Mouse (Mus musculus) small intestine, adult 2 months (tissue): ENCODE data around the gene Rassf3.

Source experiments
- CTCF ChIP-seq: fragments of 200-500 bp; IDR thresholded peaks from 2 replicates; pipeline ENCODE4 v1.5.1; 2012; ENCODE audit warnings: low read depth, mild to moderate bottlenecking, control low read depth, inconsistent platforms, low read length, moderate library complexity, mixed read lengths; ENCODE audit not compliant: insufficient replicate concordance, insufficient read length; ENCODE audit errors: extremely low read depth
- POLR2A ChIP-seq: fragments of 200-500 bp; IDR thresholded peaks from 2 replicates; pipeline ENCODE4 v1.6.1; 2012; ENCODE audit warnings: low read depth, mild to moderate bottlenecking, control low read depth, inconsistent platforms, low read length, moderate library complexity

DNA sequence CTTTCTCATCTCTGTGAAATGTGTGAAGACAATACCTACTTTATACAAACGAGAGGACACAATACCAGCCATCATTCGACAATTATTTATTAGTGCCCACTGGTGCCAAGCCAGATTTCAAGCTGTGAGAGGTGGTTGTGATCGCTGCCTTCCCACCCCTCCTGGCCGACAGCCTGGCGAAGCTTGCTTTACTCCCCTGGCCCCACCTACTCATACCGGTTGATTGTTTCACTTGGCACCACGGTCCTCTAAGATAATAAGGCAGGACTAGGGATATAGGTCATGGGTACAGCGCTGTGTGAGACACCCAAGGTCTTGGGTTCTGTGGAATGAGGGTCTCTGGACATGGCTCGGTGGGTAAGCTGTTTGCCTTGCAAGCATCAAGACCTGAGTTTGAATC, 55.1 kb downstream of the Rassf3 start:
- TF ChIP-seq POLR2A (no peak), CTCF (no peak)
